Mouse (Mus musculus) liver, embryonic 13.5 days (tissue): ENCODE results near the gene Ciart. TPM values are rescaled to one million over a fixed set of nuclear protein-coding genes. Genes with fewer than 3 reads are reported as not detected.
A peak's percentile ranks its signal among the peaks of the same experiment; 100 is the strongest.
"Not testable (repeated sequence)": the region's sequence is repeated elsewhere in the genome, so short reads cannot be mapped to it uniquely, and the experiment has no call there.

Source experiments
- ATAC-seq: fragments of 200-750 bp; cut with Nextera tagmentation; 2 replicates; pipeline ENCODE4 v1.8.0; 2017; ENCODE audit warnings: low read depth, mild to moderate bottlenecking, moderate number of reproducible peaks, moderate library complexity
- DNase-seq: peaks from one replicate; pipeline ENCODE4 v3.0.0; 2022
- H3K27ac ChIP-seq: fragments of 300-500 bp; sonication (generic); 2 replicates; pipeline ENCODE4 v1.5.1; 2015; ENCODE audit warnings: moderate library complexity, mild to moderate bottlenecking, inconsistent platforms
- H3K27me3 ChIP-seq: fragments of 300-500 bp; sonication (generic); 2 replicates; pipeline ENCODE4 v1.6.1; 2015; ENCODE audit warnings: mild to moderate bottlenecking, inconsistent platforms
- H3K36me3 ChIP-seq: fragments of 300-500 bp; sonication (generic); 2 replicates; pipeline ENCODE4 v1.6.1; 2015; ENCODE audit warnings: mild to moderate bottlenecking, inconsistent platforms
- H3K4me1 ChIP-seq: fragments of 300-500 bp; sonication (generic); replicated peaks from 2 replicates; pipeline ENCODE4 v1.6.1; 2015; ENCODE audit warnings: inconsistent platforms
- H3K4me2 ChIP-seq: fragments of 300-500 bp; sonication (generic); 2 replicates; pipeline ENCODE4 v1.6.1; 2015; ENCODE audit warnings: inconsistent platforms, mild to moderate bottlenecking, moderate library complexity
- H3K4me3 ChIP-seq: fragments of 300-500 bp; sonication (generic); replicated peaks from 2 replicates; pipeline ENCODE4 v1.5.1; 2015; ENCODE audit warnings: mild to moderate bottlenecking, inconsistent platforms
- H3K9ac ChIP-seq: fragments of 300-500 bp; sonication (generic); 2 replicates; pipeline ENCODE4 v1.6.1; 2015; ENCODE audit warnings: mild to moderate bottlenecking, inconsistent platforms
- H3K9me3 ChIP-seq: fragments of 300-500 bp; sonication (generic); replicated peaks from 2 replicates; pipeline ENCODE4 v1.6.1; 2016; ENCODE audit warnings: inconsistent platforms
- WGBS: fragments of 180-500 bp; shearing (Covaris S2); methylation state at CpG from one replicate; pipeline ENCODE4 v1.1.7; 2015; ENCODE audit not compliant: insufficient replicate concordance; 5-methylcytosine and 5-hydroxymethylcytosine counted together
- polyA plus RNA-seq: library from polyadenylated mRNA; unstranded; fragments of >200 nt; fragmentation: Nextera tagmentation; extraction: Ambion mirVana; gene quantifications from 2 replicates; pipeline ENCODE4 v1.2.1, GENCODE M21; 2015

The Ciart gene
- polyA plus RNA-seq, 1 experiment from 2014 or later = 1.4 TPM

DNA sequence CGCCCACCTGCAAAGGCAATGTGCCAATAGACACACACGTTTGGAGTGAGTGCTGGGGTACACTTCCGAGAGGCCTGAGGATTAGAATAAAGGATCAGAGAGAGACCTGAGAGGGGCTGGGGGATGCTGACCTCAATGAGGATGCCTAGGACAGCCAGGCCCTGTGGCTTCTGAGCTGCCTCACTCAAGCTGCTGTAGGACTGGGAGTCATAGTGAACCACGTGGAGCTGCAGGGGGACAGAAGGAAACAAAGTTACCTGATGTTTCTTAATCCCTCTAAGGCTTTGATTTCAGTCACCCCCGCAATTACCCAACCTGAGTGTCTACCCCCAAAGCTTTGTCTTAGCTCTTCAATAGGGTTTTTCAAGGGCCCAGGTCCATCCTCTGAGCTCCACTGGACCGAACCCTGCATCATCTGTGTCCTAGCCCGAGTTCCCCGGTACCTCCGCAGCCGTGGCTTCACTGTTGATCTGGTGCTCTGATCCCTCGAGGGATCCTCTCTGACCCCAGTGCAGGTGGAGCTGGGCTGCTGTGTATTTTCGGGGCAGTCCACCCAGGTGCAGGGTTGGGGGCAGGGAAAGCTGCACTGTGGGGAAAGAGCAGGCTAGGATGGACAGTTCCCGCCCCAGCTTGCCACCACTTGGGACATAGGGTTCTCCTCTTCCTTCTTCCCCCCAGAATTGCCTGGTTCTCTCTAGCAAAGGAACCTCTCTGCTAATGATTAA is 17.9 kb upstream of the Ciart start:
- H3K27ac ChIP-seq = 0 out of 2 replicates have a peak overlapping the region, but pooled peaks have one; percentile 4
- H3K9ac ChIP-seq = peak overlapping the region; percentile 19; the same call in 1 of the 2 replicates
- H3K4me2 ChIP-seq = no peak overlapping the region
- 0 out of 2 replicates have a peak, but pooled peaks cover 8% of the 10 kb centered on the region for H3K36me3 ChIP-seq
- H3K4me1 ChIP-seq = peaks cover 30% of the 10 kb centered on the region
- H3K27me3 ChIP-seq = peaks cover 45% of the 10 kb centered on the region
- 67% methylated on average over 13 of the region's 13 CpGs for WGBS
- DNase-seq (no peak), ATAC-seq (no peak)
- no peak overlapping the region for H3K4me3 ChIP-seq
- H3K9me3 ChIP-seq = no peaks in the 10 kb centered on the region

DNA sequence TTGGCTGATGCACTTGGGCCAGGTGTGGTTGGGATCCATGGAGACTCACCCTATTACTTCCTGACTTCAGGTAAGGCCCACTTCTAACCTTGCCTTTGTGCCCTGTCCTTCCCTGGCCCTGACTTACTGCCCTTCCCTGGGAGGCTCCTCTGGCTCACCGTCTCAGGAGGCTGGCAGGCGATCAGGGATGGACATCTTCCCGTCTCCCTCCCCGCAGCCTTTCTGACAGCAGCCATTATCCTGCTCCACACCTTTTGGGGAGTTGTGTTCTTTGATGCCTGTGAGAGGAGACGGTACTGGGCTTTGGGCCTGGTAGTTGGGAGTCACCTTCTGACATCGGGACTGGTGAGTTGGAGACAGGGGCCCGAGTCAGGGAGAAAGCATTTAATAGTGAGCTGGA is 13.4 kb upstream of the Ciart start:
- 90% methylated on average over 7 of the region's 7 CpGs for WGBS
- peak overlapping the region; percentile 41; the same call in 1 of the 2 replicates for H3K9ac ChIP-seq
- not testable (repeated sequence) for H3K4me2 ChIP-seq, H3K4me3 ChIP-seq, ATAC-seq, H3K27me3 ChIP-seq, H3K36me3 ChIP-seq, DNase-seq, H3K27ac ChIP-seq, H3K9me3 ChIP-seq
- H3K4me1 ChIP-seq = peaks cover 43% of the 10 kb centered on the region

DNA sequence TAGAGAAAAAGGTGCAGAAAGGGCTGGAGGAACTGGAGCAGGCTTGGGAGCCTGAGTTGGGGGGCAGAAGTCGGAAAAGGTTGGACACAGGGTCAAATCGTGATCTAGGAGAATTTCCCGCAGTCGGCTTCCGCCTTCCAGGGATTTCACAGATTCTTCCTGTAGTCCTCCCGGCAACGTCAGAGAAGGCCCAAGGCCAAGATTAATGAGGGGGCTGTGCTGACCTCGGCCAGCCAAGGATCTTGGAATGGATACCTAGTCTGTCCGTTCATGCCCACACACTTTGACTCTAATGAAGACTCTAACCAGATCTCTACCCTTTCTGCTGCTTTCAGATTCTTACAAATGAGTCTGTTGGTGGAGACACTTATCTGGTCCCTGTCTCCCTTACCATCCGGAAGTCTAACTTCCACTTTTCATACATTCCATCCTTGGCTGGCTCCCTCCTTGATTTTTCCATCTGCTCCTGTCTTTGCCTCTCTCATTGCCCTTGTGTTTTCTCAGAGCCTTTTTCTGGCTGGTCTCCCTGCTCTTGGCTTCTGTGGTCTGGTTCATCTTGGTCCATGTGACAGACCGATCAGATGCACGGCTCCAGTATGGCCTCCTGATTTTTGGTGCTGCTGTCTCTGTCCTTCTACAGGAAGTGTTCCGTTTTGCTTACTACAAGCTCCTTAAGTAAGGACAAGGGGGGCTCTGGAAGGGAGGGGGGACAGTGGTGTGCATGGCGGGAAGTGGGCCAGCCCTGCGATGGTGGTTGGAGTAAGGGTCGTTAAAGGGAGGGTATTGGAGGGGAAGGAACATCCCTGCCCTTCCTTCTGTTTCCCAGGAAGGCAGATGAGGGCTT is 12.5 kb upstream of the Ciart start:
- no peaks in the 10 kb centered on the region for H3K27me3 ChIP-seq
- H3K4me2 ChIP-seq = peak overlapping the region; percentile 75
- H3K9me3 ChIP-seq = no peaks in the 10 kb centered on the region
- DNase-seq = no peak
- H3K4me3 ChIP-seq = peak overlapping the region; percentile 72
- peak overlapping the region; percentile 73 for H3K27ac ChIP-seq
- no peak for ATAC-seq
- 0 out of 2 replicates have a peak, but pooled peaks cover 8% of the 10 kb centered on the region for H3K36me3 ChIP-seq
- WGBS = 4% methylated on average over 16 of the region's 16 CpGs
- peaks cover 46% of the 10 kb centered on the region for H3K4me1 ChIP-seq
- H3K9ac ChIP-seq = peak overlapping the region; percentile 82

DNA sequence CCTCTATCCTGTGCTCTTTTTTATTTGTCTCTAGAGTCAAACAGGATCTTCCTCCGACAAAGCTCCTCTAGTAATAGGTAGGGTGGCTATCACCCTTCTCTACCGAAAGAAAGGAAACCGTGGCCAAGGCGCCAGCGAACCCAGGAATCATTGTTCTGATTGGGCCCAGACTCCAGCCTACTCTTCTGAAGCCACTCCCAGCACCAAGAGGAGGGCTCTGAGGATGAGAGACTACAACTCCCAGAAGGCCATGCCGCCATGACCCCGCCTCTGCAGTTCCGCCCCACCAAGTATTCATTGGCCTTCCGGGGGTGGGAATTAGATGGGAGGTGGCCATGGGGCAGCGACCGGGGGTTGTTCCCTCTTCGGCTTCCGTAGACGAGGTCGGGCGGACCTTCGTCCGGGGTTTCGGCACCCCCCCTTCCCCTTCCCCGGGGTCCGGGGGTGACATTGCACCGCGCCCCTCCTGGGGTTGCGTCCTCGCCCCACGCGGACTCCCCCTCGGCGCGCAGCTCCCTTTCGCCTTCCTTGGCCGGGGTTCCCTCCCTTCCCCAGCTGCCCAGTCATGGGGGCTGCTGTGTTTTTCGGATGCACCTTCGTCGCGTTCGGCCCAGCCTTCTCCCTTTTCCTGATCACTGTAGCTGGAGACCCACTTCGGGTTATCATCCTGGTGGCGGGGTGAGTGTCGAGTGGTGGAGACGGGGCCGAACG is 11.7 kb upstream of the Ciart start, which contains the start of gene Aph1a:
Gene Aph1a (plus strand): TSS at position 364 of the 711 bp plus-strand sequence.
- H3K27ac ChIP-seq = peak within 1 kb of the TSS; percentile 73
- DNase-seq (peak; percentile 96), ATAC-seq (peak; percentile 98)
- H3K9ac ChIP-seq = peak within 1 kb of the TSS; percentile 82
- peak within 1 kb of the TSS; percentile 72 for H3K4me3 ChIP-seq
- not testable (repeated sequence) for H3K9me3 ChIP-seq, H3K27me3 ChIP-seq, H3K36me3 ChIP-seq
- H3K4me2 ChIP-seq = peak within 1 kb of the TSS; percentile 75
- H3K4me1 ChIP-seq = peaks cover 43% of the 10 kb centered on the region
- WGBS = 1% methylated on average over 26 of the region's 43 CpGs

DNA sequence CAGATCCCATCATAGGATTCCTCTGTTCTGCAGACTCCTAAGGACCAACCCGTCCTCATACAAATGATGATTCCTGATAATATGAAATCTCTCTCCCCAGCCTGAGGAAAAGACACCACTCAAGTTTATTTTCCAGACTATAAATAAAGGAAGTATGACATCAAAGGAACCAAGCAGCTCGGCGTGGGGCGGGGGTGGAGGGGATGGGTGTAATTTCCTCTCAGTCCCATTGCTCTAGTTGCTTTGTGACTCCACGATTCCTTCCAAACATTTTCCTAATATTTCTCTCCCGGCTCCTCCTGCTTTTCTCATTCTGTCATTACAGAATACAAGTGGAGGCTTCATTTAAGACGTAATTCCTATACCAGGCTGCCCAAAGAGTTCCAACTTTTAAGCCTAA is 11.1 kb upstream of the Ciart start:
- H3K27ac ChIP-seq = 0 out of 2 replicates have a peak overlapping the region, but pooled peaks have one; percentile 24
- 14% methylated on average over 7 of the region's 7 CpGs for WGBS
- peaks cover 43% of the 10 kb centered on the region for H3K4me1 ChIP-seq
- no peaks in the 10 kb centered on the region for H3K27me3 ChIP-seq
- ATAC-seq (no peak), DNase-seq (no peak)
- H3K9me3 ChIP-seq = no peaks in the 10 kb centered on the region
- H3K36me3 ChIP-seq = 0 out of 2 replicates have a peak, but pooled peaks cover 6% of the 10 kb centered on the region
- peak overlapping the region; percentile 59 for H3K9ac ChIP-seq
- H3K4me2 ChIP-seq = peak overlapping the region; percentile 66
- H3K4me3 ChIP-seq = peak overlapping the region; percentile 72

DNA sequence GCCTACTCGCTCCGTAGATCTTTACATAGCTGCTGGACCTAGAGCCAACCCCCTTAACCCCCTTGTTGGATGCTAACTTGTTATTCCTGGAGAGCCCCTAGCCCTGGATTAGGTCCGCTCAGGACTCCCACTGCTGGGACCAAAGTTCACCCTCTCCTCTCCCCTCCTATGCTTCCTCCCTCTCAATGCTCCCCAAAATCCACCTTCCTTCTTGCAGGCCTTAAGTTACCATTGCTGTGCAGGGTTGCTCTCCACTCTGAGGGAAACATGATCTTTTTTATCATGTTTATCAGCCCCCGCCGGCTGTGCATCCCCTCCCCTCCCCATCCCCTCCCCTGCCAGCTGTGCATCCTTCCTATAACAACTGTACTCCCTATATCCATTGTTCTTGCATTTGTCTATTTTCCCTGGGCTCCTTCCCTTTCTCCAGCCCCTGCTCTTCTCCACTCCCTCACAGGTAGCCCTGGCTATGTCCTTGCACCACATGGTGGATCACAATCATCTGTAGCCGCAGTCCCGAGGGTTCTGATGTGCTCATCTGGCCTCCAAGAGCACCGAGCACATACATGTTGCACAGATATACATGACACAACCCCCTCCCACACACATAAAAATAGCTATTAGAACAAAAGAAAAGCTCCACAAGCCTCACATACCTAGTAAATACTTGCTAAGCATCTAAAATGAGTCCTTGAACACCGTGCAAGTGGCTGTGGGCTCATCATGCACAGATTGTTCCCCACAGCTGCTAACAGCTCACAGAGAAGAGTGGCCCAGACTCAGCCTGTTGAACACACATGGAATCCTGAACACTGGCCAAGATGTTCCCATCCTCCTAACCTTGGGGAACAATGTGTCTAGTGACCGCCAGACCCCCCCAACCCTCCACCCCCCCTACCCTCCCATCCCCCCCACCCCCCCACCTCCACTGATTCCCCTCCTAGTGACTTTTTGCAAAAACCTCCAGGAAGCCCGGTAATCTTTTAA is 10.3 kb upstream of the Ciart start:
- Histone ChIP-seq H3K4me2 (peak overlapping the region; percentile 66), H3K4me1 (peaks cover 43% of the 10 kb centered on the region), H3K9ac (peak overlapping the region; percentile 36; the same call in 1 of the 2 replicates), H3K27ac (peak overlapping the region; percentile 44), H3K9me3 (no peaks in the 10 kb centered on the region), H3K4me3 (peak overlapping the region; percentile 20; the same call in 1 of the 2 replicates), H3K27me3 (no peaks in the 10 kb centered on the region), H3K36me3 (0 out of 2 replicates have a peak, but pooled peaks cover 6% of the 10 kb centered on the region)
- ATAC-seq = no peak
- WGBS = 29% methylated on average over 11 of the region's 11 CpGs
- no peak for DNase-seq

DNA sequence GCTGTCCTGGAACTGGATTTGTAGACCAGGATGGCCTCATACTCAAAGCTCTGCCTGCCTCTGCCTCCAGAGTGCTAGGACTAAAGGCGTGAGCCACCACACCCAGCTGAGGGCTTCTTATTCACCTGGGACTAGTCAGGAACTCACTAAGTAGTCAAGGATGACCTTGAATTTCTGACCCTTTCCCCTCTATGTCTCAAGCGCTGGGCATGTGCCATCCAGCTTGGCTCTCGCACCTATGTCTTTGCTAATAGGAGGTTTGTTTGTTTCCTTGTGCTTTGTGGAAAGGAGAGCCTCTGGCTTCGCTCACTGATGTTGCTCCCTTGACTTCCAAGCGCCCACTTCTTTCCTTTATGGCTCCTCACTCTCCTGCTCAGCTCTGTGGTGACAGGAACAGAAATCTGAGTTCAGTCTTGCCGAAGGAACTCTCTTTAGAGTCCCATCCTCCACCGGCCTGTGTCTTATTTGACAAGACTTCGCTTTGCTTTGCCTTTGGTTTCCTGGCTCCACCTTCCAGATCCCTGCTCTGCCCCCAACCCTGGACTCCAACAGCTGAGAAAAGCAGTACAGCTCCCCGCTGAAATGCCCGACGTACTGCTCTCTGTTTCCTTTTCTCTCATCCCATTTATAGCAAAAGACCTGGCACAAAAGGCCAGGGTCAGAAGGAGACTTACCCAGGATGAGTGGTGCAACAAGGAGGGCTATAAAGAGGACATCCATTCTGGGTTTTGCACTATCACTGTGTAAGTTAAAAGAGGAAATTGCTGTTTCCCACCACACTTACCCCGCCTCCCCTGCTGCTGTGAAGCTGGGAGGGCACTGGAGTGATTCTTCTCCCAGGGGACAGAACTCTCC is 9.4 kb upstream of the Ciart start, which contains the start of gene BC028528:
Gene BC028528 (minus strand): TSS at position 795 of the 855 bp plus-strand sequence.
- Histone ChIP-seq H3K27me3 (no peaks in the 10 kb centered on the region), H3K27ac (peak within 1 kb of the TSS; percentile 44), H3K4me3 (peak within 1 kb of the TSS; percentile 20), H3K9ac (peak within 1 kb of the TSS; percentile 36; the same call in 1 of the 2 replicates), H3K4me2 (peak within 1 kb of the TSS; percentile 52), H3K36me3 (0 out of 2 replicates have a peak, but pooled peaks cover 6% of the 10 kb centered on the region), H3K9me3 (no peaks in the 10 kb centered on the region), H3K4me1 (peaks cover 43% of the 10 kb centered on the region)
- ATAC-seq = no peak
- 20% methylated on average over 12 of the region's 12 CpGs for WGBS
- no peak for DNase-seq

DNA sequence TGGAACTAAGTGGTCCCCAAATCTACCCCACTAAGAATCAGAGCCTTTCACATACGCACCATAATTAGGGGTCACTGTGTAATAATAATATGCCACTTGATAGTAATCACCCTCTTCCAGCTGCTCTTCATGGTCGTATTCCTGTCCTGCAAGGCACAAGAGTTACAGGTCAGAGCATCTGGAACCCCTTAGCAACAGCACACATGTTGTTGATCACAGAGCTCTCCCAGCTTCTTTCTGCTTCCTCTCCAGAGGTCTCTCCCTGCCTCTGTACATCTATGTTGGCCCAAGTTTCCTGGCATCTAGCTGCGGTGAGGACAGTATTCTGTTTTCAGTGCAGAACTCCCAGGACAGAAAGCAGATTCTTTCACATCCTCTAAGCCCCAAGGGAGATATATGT is 7.6 kb upstream of the Ciart start:
- Histone ChIP-seq H3K27ac (no peak overlapping the region), H3K4me3 (no peak overlapping the region), H3K4me1 (peaks cover 32% of the 10 kb centered on the region), H3K9ac (no peak overlapping the region), H3K4me2 (no peak overlapping the region), H3K9me3 (no peaks in the 10 kb centered on the region), H3K27me3 (no peaks in the 10 kb centered on the region), H3K36me3 (no peaks in the 10 kb centered on the region)
- DNase-seq = no peak
- 68% methylated on average over 3 of the region's 3 CpGs for WGBS
- no peak for ATAC-seq

DNA sequence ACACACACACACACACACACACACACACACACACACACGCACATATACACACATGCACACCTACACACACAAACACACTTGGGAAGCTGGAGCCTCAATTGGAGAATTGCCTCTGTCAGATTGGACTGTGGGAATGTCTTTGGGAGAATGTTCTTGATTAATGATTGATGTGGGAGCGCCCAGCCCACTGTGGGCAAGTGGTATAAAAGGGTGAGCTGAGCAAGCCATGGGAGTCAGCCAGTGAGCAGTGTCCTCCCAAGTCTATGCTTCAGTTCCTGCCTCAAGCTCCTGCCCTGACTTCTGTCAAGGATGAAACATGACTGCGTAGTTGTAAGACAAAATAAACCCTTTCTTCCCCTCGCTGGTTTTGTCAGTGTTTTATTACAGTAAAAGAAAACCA is 5.5 kb upstream of the Ciart start:
- no peak overlapping the region for H3K4me3 ChIP-seq
- no peak overlapping the region for H3K4me2 ChIP-seq
- no peak overlapping the region for H3K9ac ChIP-seq
- no peak overlapping the region for H3K27ac ChIP-seq
- H3K4me1 ChIP-seq = peaks cover 26% of the 10 kb centered on the region
- H3K36me3 ChIP-seq = no peaks in the 10 kb centered on the region
- no peaks in the 10 kb centered on the region for H3K9me3 ChIP-seq
- peaks cover 9% of the 10 kb centered on the region for H3K27me3 ChIP-seq
- ATAC-seq (no peak), DNase-seq (no peak)
- 68% methylated on average over 4 of the region's 4 CpGs for WGBS
